Mouse (Mus musculus): ENCODE measurements around the gene Ephb3. TPM values are rescaled to one million over a fixed set of nuclear protein-coding genes. Genes with fewer than 3 reads are reported as not detected.
"Not testable (repeated sequence)": the region's sequence is repeated elsewhere in the genome, so short reads cannot be mapped to it uniquely, and the experiment has no call there.

Gene Ephb3
- total RNA-seq (2017), result not detected in 2 replicates

DNA sequence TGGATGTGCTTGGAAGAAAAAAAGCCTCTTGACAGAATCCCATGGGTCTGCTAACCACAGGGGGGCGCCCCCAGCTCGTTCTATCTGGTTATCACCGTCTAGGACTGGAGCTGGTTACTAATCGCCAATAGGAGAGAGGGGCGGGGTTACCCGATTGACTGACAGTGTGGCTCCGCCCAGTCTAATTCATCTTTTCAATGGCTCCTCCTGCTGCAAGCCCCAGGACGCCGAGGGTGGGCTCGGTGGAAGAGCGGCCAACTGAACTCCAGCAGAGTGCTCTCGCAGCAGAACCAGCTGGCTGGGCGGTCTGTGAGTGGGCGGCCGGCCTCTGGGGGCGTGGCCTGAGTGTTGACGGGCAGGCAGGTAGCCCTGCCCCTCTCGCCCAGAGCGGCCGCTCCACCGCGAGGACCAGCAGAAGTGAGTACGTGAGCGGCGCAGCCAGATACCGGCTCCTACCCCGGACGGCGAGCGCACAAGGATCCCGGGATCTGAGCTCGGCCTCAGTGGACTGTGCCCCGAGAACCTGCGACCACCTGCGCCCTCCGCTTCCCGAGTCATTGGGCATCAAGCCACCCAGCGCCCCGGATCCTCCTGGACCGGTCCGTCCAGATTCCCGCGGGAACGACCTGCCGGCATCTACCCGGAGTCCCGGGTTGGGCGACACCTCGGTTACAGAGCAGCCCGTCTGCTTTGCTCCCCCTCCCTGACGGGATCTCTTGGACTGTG lies at the start of gene Ephb3:
Gene Ephb3, plus strand, starts transcription at position 389 of the 726 bp plus-strand sequence.
- peak; percentile 96 for ATAC-seq (replicated peaks; ENCODE audit: low read depth, poor library complexity, severe bottlenecking)

DNA sequence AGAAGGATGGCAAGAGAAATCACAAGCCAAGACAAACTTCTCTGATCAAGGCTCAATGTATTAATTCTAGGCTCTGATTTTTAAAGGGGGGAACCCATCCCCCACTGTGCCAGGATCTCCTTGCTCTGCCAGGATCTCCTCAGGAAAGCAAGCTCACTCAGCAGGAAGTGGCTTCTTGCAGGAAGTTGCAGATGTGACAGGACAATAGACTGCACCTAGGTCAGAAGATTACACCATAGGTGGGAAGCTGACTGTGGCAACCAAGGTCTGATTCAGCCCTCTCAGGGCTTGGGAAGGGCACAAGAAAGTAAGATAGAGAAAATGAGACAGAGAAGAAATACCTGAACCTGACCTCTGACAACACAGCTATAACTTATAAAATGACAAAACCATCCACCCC lies 48.3 kb upstream of the Ephb3 start:
- ATAC-seq (replicated peaks; ENCODE audit: low read depth, poor library complexity, severe bottlenecking), result not testable (repeated sequence)

GRCm38 (mm10) chr16:21159226-21159625 lies 45.3 kb upstream of the Ephb3 start:
- not testable (repeated sequence) for ATAC-seq (replicated peaks; ENCODE audit: low read depth, poor library complexity, severe bottlenecking)

- not testable (repeated sequence) for ATAC-seq (replicated peaks; ENCODE audit: low read depth, poor library complexity, severe bottlenecking)
Observed at GRCm38 (mm10) chr16:21163423-21163822, 41.1 kb upstream of the Ephb3 start.

DNA sequence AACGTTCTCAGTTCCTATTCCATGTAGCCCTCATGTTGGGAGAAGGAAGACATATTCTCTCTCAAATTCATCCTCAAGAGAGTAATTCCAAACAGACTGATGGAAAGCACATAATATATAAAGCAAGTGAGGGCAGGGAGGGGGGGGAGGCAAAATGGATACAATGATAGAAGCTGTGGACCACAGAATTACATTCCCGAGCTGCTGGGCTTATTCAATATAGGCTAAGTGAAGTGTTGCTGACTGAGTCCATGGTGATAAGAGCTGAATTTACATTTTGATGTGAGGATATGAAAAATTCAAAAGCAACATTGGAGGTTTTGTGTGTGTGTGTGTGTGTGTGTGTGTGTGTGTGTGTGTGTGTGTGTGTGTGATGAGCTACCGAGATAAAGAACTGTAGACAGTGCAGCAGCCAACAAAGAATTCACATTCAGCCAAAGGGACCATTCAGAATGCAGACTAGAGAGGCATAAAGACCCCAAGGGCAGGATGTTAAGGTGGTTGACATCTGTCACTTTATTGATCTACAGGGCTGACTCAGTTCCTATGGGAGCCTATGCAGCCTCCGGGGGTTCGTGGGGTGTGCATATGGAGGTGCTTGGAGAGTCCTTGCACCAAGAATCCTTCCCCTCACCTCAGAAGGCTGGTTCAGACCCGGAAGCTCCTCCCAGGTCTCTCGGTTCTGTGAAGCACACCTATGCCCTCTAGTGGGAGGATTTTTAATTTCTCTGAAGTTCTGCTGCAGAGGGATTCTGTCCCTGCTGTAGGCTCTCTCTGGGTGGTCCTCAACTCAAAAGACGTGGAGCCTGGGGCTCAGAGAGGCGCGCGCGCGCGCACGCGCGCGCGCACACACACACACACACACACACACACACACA lies 39.0 kb upstream of the Ephb3 start:
- peak; percentile 98 for ATAC-seq (replicated peaks; ENCODE audit: low read depth, poor library complexity, severe bottlenecking)

DNA sequence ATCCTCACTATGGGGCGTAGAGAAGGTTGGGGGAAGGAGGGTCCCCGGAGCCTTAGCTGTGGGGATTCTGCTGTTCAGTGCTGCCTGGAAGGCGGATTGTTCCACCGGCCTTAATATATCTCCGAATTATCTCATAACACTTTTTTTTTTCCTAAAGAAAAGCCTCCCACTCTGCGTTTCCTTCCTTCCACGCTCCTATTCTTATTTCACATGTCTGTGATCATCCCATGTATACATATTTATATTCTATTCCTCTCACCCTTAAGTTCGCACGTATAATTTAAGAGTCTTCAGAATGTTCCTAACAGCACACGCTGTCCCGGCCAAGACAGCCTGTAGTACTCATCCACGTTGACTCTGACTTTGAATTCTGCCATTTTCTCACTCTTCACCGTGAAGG lies 35.8 kb upstream of the Ephb3 start:
- ATAC-seq (replicated peaks; ENCODE audit: low read depth, poor library complexity, severe bottlenecking), result no peak

DNA sequence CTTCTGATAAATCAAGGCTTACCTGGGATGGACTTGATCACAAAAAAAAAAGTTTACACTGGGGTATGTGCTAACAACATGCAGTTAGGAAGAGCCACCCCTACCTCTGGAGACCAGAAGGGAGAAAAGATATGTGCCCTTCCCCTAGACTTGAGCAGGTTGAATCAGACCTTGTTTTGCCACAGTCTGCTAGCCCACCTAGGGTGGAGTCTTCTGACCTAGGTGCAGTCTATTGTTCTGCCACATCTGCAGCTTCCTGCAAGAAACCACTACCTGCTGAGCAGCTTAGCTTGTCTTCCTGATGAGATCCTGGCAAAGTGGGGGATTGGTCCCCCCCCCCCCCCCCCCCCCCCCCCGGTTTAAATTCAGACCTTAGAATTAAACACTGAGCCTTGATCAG lies 29.3 kb upstream of the Ephb3 start:
- no peak for ATAC-seq (replicated peaks; ENCODE audit: low read depth, poor library complexity, severe bottlenecking)

DNA sequence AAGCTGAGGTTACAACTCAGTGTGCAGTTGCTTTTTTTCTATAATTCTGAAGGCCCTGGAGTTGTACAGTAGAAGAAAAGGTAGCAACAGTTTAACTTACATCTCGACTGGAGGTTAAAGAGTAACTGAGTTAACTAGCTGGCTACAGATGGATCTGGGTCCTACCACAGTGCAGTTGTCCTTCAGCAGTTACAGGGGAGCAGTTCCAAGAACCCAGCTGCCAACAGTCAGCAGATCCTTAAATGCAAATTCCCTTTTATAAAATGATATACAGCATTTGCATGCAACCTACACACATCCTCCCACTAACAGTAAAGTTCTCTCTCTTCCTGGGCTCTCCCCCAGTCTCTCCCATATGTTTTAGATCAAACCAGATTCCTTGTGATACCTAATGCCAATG lies 22.4 kb upstream of the Ephb3 start:
- no peak for ATAC-seq (replicated peaks; ENCODE audit: low read depth, poor library complexity, severe bottlenecking)

GRCm38 (mm10) chr16:21184697-21185096 lies 19.9 kb upstream of the Ephb3 start:
- no peak for ATAC-seq (replicated peaks; ENCODE audit: low read depth, poor library complexity, severe bottlenecking)

GRCm38 (mm10) chr16:21187568-21187967 lies 17.0 kb upstream of the Ephb3 start:
- ATAC-seq (replicated peaks; ENCODE audit: low read depth, poor library complexity, severe bottlenecking), result no peak

GRCm38 (mm10) chr16:21188345-21188744 lies 16.2 kb upstream of the Ephb3 start:
- no peak for ATAC-seq (replicated peaks; ENCODE audit: low read depth, poor library complexity, severe bottlenecking)

DNA sequence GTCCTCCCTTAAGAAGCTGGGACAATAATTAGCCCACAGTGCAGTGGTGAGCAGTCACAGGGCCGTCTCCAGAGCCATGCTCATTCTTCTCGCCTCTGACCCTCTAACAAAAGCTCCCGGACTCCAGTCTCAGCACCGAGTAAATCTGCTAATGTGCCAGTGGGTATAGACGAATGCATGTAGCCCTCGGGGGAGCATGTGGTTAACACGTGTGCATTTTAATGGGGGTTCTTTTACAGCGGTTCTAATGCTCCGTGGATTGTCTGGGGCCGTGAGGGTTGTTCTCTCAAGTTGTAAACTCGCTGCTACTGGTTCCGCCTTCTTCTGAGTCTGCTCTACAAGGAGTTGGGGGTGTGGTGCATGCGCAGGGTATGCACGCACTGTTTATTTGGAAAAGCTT lies 13.0 kb upstream of the Ephb3 start:
- ATAC-seq (replicated peaks; ENCODE audit: low read depth, poor library complexity, severe bottlenecking), result no peak

DNA sequence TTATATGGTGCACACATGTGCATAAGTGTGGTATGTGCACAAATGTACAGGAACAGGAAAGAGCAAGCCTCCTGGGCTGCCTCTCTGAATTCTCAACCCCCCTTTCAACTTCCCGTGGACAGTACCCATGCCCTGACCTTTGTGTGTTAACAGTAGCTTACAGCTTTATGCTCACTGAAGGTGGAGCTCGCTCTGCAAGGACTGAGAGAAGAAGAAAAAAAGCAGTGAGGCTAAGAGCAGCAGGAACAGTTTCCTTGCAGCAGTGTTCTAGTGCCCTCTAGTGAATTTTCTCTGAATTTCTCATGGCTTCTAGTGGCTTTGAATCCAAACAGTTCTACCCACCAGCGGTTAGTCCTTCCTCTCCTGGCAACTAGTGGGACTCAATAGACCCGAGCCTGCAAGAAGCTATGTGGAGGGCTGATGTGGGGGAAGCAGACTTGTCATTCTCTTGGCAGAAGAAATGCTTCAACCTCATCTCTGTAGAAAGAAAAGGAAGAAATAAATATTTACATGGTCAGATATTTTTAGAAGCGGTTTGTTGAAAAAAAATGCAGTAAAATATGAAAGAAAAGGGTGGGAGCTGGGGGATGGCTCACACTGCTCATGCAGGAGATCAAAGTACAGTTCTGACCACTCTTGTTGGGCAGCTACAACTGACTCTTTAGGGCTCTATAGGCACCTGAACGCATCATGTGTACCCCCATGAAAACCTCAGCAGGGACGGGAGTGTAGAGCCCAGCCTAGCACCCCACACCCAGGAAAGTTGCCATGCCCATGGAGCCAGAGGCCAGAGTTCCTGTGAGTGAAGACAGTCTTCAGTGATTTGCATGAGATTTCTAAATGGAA lies 11.8 kb upstream of the Ephb3 start:
- peak; percentile 94 for ATAC-seq (replicated peaks; ENCODE audit: low read depth, poor library complexity, severe bottlenecking)

DNA sequence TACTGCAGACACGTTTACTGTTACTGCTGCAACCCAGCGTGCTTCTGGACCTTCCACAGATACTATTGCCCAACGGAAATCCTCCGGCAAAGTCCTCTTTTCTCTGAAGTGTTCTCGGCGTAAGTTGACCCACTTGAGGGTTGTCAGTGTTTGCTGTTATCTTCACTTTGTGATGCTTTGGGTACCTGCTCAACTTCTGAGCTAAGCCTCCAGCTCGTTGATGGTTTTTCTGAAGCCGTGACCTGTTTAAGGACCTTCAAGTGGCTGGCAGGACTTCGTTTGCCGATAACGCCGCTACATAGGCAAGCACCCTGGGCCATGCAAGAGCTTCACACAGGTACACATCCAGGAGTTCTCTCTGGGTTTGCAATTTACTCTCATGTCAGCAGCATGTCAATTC lies 10.4 kb upstream of the Ephb3 start:
- ATAC-seq (replicated peaks; ENCODE audit: low read depth, poor library complexity, severe bottlenecking), result no peak

DNA sequence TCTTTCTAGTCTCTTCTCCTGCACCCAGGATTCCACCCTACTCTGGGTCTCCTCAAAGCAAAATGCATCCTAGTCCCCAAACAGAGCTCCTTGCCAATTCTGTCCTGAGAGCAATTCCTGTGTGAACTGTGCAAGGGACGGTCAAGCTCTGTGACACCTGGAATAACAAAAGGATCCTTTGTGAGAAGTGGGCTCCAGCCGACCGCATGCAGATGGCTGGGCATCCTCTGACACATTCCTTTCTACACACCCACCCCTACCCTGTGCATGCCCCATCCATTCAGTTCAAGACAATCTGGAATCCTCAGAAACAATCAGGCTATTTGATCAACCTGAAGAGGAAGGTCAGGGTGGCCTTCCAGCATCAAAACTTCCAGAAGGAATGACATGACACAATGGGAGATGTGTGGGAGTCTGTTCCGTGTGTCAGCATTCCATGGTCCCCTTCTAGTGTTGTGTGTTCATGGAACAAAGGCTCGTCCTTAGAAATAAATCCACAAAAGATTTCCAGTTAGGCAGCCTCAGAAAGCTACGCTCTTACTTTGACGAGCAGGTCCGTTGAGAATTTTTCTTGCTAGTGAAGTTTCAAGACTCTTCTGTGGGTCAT lies 9.2 kb upstream of the Ephb3 start:
- no peak for ATAC-seq (replicated peaks; ENCODE audit: low read depth, poor library complexity, severe bottlenecking)

DNA sequence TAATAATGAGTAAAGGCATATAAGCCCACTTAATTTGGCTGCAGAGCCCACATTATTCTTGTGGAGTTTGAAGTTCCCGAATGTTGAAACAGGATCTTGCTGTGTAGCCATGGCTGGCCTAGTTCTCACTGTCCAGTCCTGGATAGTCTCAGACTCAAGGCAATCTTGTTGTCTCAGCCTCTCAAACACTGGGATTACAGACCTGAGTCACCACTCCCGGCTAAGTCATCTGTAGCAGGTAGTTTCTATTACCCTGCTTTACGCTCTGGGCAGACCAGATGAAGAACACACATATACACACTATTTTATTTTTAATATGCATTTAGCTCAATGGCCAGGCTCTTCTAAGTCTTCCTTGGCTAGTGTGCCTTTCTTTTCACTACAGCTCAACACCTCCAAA lies 8.0 kb upstream of the Ephb3 start:
- no peak for ATAC-seq (replicated peaks; ENCODE audit: low read depth, poor library complexity, severe bottlenecking)

DNA sequence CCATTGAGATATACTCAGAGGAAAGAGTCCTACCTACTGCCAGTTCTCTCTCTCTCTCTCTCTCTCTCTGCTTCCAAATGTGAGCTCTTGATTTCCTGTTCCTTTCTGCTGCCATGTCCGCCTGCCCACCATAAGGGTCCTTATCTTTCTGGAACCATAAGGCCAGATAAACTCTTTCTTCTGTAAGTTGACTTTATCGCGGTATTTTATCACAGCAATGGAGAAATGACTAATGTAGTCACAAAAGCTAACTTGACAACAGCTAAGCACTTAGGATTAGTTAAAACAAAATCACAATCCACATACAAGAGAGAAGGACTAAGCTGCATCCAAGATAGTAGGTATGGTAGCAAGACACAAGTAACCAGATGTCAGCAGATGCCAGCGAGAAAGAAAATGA lies 7.0 kb upstream of the Ephb3 start:
- ATAC-seq (replicated peaks; ENCODE audit: low read depth, poor library complexity, severe bottlenecking), result 0 out of 2 replicates have a peak, but pooled peaks have one; percentile 27

DNA sequence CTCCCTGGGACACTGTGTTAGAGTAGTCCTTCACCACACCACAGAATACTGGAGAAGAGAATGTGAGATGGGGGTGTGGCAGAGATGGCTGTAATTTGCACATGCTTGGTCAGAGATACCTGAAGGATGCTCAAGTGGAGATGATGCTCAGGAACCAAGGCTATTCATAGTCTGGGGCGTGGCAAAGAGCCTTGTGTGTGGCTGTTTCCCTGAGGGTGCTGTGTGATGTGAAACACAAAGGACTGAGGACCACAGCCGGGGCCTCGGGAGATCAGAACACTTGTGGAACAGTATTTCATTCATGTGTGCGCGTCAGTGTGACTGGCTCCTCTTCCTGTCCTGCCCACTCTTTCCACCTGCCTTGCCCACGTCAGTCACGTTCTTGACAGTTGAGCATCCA lies 6.5 kb upstream of the Ephb3 start:
- ATAC-seq (replicated peaks; ENCODE audit: low read depth, poor library complexity, severe bottlenecking), result no peak

- peak; percentile 90 for ATAC-seq (replicated peaks; ENCODE audit: low read depth, poor library complexity, severe bottlenecking)
Observed at GRCm38 (mm10) chr16:21198529-21198928, 6.0 kb upstream of the Ephb3 start.

DNA sequence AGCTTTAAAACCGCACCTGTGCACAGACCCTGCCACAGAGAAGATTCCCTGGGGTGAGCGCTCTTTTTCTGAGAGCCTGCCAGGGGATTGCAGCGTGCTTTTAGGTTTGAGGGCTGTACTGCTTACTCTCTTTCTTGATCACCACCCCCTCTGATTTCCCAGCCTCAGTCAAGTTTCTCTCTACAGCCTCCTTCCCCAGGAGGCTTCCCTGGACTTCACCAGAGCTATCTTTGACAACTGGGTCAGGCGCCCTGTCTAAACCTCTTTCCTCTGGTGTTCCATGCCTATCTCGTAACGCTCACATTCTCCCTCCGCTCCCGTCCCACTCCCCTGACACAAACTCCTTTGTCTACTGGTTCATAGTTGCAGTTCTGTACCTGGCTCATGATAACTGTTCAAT lies 5.1 kb upstream of the Ephb3 start:
- ATAC-seq (replicated peaks; ENCODE audit: low read depth, poor library complexity, severe bottlenecking), result no peak
